Mouse (Mus musculus): ENCODE results near the gene Sqstm1. TPM values are rescaled to one million over a fixed set of nuclear protein-coding genes. Genes with fewer than 3 reads are reported as not detected.
A peak's percentile ranks its signal among the peaks of the same experiment; 100 is the strongest.

Gene Sqstm1
- polyA plus RNA-seq, 2 experiments = 120 to 214 TPM

- 1% methylated on average over 20 of the region's 27 CpGs for WGBS
- no peak for TF ChIP-seq POLR2A (IDR thresholded peaks at IDR 0.05; ENCODE audit: borderline replicate concordance, extremely low read depth, insufficient read depth, insufficient read length)
- Histone ChIP-seq H3K27me3 (ENCODE audit: control insufficient read depth, insufficient read depth, low read length) (peaks cover 16% of the 10 kb centered on the region), H3K4me2 (replicated peaks; ENCODE audit: low read depth, low read length, severe bottlenecking) (peak overlapping the region; percentile 95), H3K9me3 (ENCODE audit: control insufficient read depth, low read length) (no peaks in the 10 kb centered on the region), H3K36me3 (ENCODE audit: control insufficient read depth, insufficient read depth, low read length) (peaks cover 37% of the 10 kb centered on the region), H3K9ac (ENCODE audit: low read depth, low read length, severe bottlenecking) (peak overlapping the region; percentile 64), H3K4me3 (replicated peaks; ENCODE audit: low read length) (peak overlapping the region; percentile 62), H3K4me1 (ENCODE audit: control insufficient read depth, insufficient read depth, low read length) (peaks cover 5% of the 10 kb centered on the region), H3K27ac (replicated peaks; ENCODE audit: low read depth, low read length) (no peak overlapping the region)
- peak; percentile 89 for ATAC-seq (ENCODE audit: low FRiP score, low read depth)
- DNase-seq (ENCODE audit: low spot score) = peak; percentile 88
Measured at GRCm38 (mm10) chr11:50236540-50236936, 25.9 kb upstream of the Sqstm1 start.

- Histone ChIP-seq H3K27me3 (ENCODE audit: control insufficient read depth, insufficient read depth, low read length) (peaks cover 16% of the 10 kb centered on the region), H3K27ac (replicated peaks; ENCODE audit: low read depth, low read length) (no peak overlapping the region), H3K9me3 (ENCODE audit: control insufficient read depth, low read length) (no peaks in the 10 kb centered on the region), H3K4me2 (replicated peaks; ENCODE audit: low read depth, low read length, severe bottlenecking) (no peak overlapping the region), H3K4me3 (replicated peaks; ENCODE audit: low read length) (no peak overlapping the region), H3K4me1 (ENCODE audit: control insufficient read depth, insufficient read depth, low read length) (peaks cover 10% of the 10 kb centered on the region), H3K9ac (ENCODE audit: low read depth, low read length, severe bottlenecking) (no peak overlapping the region), H3K36me3 (ENCODE audit: control insufficient read depth, insufficient read depth, low read length) (peaks cover 45% of the 10 kb centered on the region)
- ATAC-seq (ENCODE audit: low FRiP score, low read depth) (no peak), DNase-seq (ENCODE audit: low spot score) (no peak)
- TF ChIP-seq POLR2A (IDR thresholded peaks at IDR 0.05; ENCODE audit: borderline replicate concordance, extremely low read depth, insufficient read depth, insufficient read length) = no peak
- 93% methylated on average over 25 of the region's 25 CpGs for WGBS
Measured at GRCm38 (mm10) chr11:50234606-50235005, 24.0 kb upstream of the Sqstm1 start.

GRCm38 (mm10) chr11:50233993-50234392 lies 23.4 kb upstream of the Sqstm1 start:
- Histone ChIP-seq H3K4me3 (replicated peaks; ENCODE audit: low read length) (no peak overlapping the region), H3K36me3 (ENCODE audit: control insufficient read depth, insufficient read depth, low read length) (peaks cover 45% of the 10 kb centered on the region), H3K9me3 (ENCODE audit: control insufficient read depth, low read length) (no peaks in the 10 kb centered on the region), H3K27ac (replicated peaks; ENCODE audit: low read depth, low read length) (no peak overlapping the region), H3K9ac (ENCODE audit: low read depth, low read length, severe bottlenecking) (no peak overlapping the region), H3K4me2 (replicated peaks; ENCODE audit: low read depth, low read length, severe bottlenecking) (no peak overlapping the region), H3K27me3 (ENCODE audit: control insufficient read depth, insufficient read depth, low read length) (peaks cover 16% of the 10 kb centered on the region), H3K4me1 (ENCODE audit: control insufficient read depth, insufficient read depth, low read length) (peaks cover 10% of the 10 kb centered on the region)
- ATAC-seq (ENCODE audit: low FRiP score, low read depth) (no peak), DNase-seq (ENCODE audit: low spot score) (no peak)
- TF ChIP-seq POLR2A (IDR thresholded peaks at IDR 0.05; ENCODE audit: borderline replicate concordance, extremely low read depth, insufficient read depth, insufficient read length) = no peak
- 86% methylated on average over 11 of the region's 11 CpGs for WGBS

- Histone ChIP-seq H3K4me3 (replicated peaks; ENCODE audit: low read length) (no peak overlapping the region), H3K36me3 (ENCODE audit: control insufficient read depth, insufficient read depth, low read length) (peaks cover 45% of the 10 kb centered on the region), H3K4me1 (ENCODE audit: control insufficient read depth, insufficient read depth, low read length) (peaks cover 16% of the 10 kb centered on the region), H3K9ac (ENCODE audit: low read depth, low read length, severe bottlenecking) (no peak overlapping the region), H3K9me3 (ENCODE audit: control insufficient read depth, low read length) (no peaks in the 10 kb centered on the region), H3K4me2 (replicated peaks; ENCODE audit: low read depth, low read length, severe bottlenecking) (no peak overlapping the region), H3K27ac (replicated peaks; ENCODE audit: low read depth, low read length) (no peak overlapping the region), H3K27me3 (ENCODE audit: control insufficient read depth, insufficient read depth, low read length) (peaks cover 12% of the 10 kb centered on the region)
- TF ChIP-seq POLR2A (IDR thresholded peaks at IDR 0.05; ENCODE audit: borderline replicate concordance, extremely low read depth, insufficient read depth, insufficient read length) = no peak
- no peak for DNase-seq (ENCODE audit: low spot score)
- 92% methylated on average over 13 of the region's 13 CpGs for WGBS
- no peak for ATAC-seq (ENCODE audit: low FRiP score, low read depth)
Measured at GRCm38 (mm10) chr11:50233022-50233421, 22.4 kb upstream of the Sqstm1 start.

GRCm38 (mm10) chr11:50231411-50231810 lies 20.8 kb upstream of the Sqstm1 start:
- no peak for TF ChIP-seq POLR2A (IDR thresholded peaks at IDR 0.05; ENCODE audit: borderline replicate concordance, extremely low read depth, insufficient read depth, insufficient read length)
- no peak overlapping the region for H3K27ac ChIP-seq (replicated peaks; ENCODE audit: low read depth, low read length)
- DNase-seq (ENCODE audit: low spot score) (peak; percentile 88), ATAC-seq (ENCODE audit: low FRiP score, low read depth) (no peak)
- 0 out of 2 replicates have a peak overlapping the region, but pooled peaks have one; percentile 44 for H3K4me2 ChIP-seq (replicated peaks; ENCODE audit: low read depth, low read length, severe bottlenecking)
- WGBS = 20% methylated on average over 8 of the region's 8 CpGs
- peaks cover 23% of the 10 kb centered on the region for H3K4me1 ChIP-seq (ENCODE audit: control insufficient read depth, insufficient read depth, low read length)
- no peaks in the 10 kb centered on the region; the same call in 1 of the 2 replicates for H3K27me3 ChIP-seq (ENCODE audit: control insufficient read depth, insufficient read depth, low read length)
- H3K4me3 ChIP-seq (replicated peaks; ENCODE audit: low read length) = no peak overlapping the region
- H3K9ac ChIP-seq (ENCODE audit: low read depth, low read length, severe bottlenecking) = no peak overlapping the region
- peaks cover 45% of the 10 kb centered on the region for H3K36me3 ChIP-seq (ENCODE audit: control insufficient read depth, insufficient read depth, low read length)
- H3K9me3 ChIP-seq (ENCODE audit: control insufficient read depth, low read length) = no peaks in the 10 kb centered on the region
